Mouse (Mus musculus) lung, postnatal 10 days (tissue): ENCODE measurements around the gene 9930104L06Rik.

Experiments
- DNase-seq: peaks from one replicate; pipeline ENCODE4 v3.0.0; 2021

9930104L06Rik gene

GRCm38 (mm10) chr4:124960940-124961339 lies 24.1 kb downstream of the 9930104L06Rik start:
- DNase-seq = no peak

- DNase-seq = no peak
Measured at GRCm38 (mm10) chr4:124962576-124962975, 25.7 kb downstream of the 9930104L06Rik start.

- no peak for DNase-seq
Measured at GRCm38 (mm10) chr4:124964912-124965599, 28.2 kb downstream of the 9930104L06Rik start.

GRCm38 (mm10) chr4:124968711-124969110 lies 31.9 kb downstream of the 9930104L06Rik start:
- DNase-seq = no peak

GRCm38 (mm10) chr4:124969219-124969848 lies 32.5 kb downstream of the 9930104L06Rik start:
- no peak for DNase-seq

- no peak for DNase-seq
Measured at GRCm38 (mm10) chr4:124970194-124970593, 33.3 kb downstream of the 9930104L06Rik start.

- DNase-seq = no peak
Measured at GRCm38 (mm10) chr4:124970677-124971076, 33.8 kb downstream of the 9930104L06Rik start.

- DNase-seq = no peak
Measured at GRCm38 (mm10) chr4:124971094-124971493, 34.2 kb downstream of the 9930104L06Rik start.

- no peak for DNase-seq
Measured at GRCm38 (mm10) chr4:124972316-124972715, 35.5 kb downstream of the 9930104L06Rik start.

GRCm38 (mm10) chr4:124973296-124973695 lies 36.4 kb downstream of the 9930104L06Rik start:
- DNase-seq = no peak

GRCm38 (mm10) chr4:124978201-124978600 lies 41.4 kb downstream of the 9930104L06Rik start:
- DNase-seq = peak; percentile 64

GRCm38 (mm10) chr4:124983893-124984526 lies 47.2 kb downstream of the 9930104L06Rik start:
- DNase-seq = no peak

- DNase-seq = peak; percentile 38
Measured at GRCm38 (mm10) chr4:124984871-124985670, 48.2 kb downstream of the 9930104L06Rik start.

- DNase-seq = no peak
Measured at GRCm38 (mm10) chr4:124985671-124986602, 49.1 kb downstream of the 9930104L06Rik start, which contains the start of gene Rspo1. Gene Rspo1, plus strand, starts transcription at chr4:124986430.

- DNase-seq = no peak
Measured at GRCm38 (mm10) chr4:124986739-124987710, 50.2 kb downstream of the 9930104L06Rik start.

- no peak for DNase-seq
Measured at GRCm38 (mm10) chr4:124987711-124988097, 50.9 kb downstream of the 9930104L06Rik start.

- DNase-seq = no peak
Measured at GRCm38 (mm10) chr4:124988382-124988781, 51.5 kb downstream of the 9930104L06Rik start.

- DNase-seq = no peak
Measured at GRCm38 (mm10) chr4:124989787-124990253, 53.0 kb downstream of the 9930104L06Rik start.

GRCm38 (mm10) chr4:124990325-124990724 lies 53.5 kb downstream of the 9930104L06Rik start:
- no peak for DNase-seq
